Mouse (Mus musculus): Measurements from ENCODE around the gene Maz. TPM values are rescaled to one million over a fixed set of nuclear protein-coding genes. Genes with fewer than 3 reads are reported as not detected.

Gene Maz
- polyA plus RNA-seq, 1 experiment: 23.3 TPM

Other genes starting within 250 kb of the Maz start
- gene Tbx6, start 245.6 kb downstream of the Maz start, polyA plus RNA-seq (2012; ENCODE audit: insufficient read depth, insufficient read length, missing spikeins): not detected in 2 replicates
- 46.4 and 53.3 TPM in 2 replicates for gene Ppp4c, start 234.5 kb downstream of the Maz start, polyA plus RNA-seq (2012; ENCODE audit: insufficient read depth, insufficient read length, missing spikeins)
- 50.7 and 63.7 TPM in 2 replicates for gene Fam57b, start 229.4 kb downstream of the Maz start, polyA plus RNA-seq (2012; ENCODE audit: insufficient read depth, insufficient read length, missing spikeins)
- not detected in 2 replicates for gene 4930451I11Rik, start 195.4 kb downstream of the Maz start, polyA plus RNA-seq (2012; ENCODE audit: insufficient read depth, insufficient read length, missing spikeins)
- not detected in 2 replicates for gene Doc2a, start 179.6 kb downstream of the Maz start, polyA plus RNA-seq (2012; ENCODE audit: insufficient read depth, insufficient read length, missing spikeins)
- 6.1 and 7.4 TPM in 2 replicates for gene Hirip3, start 165.1 kb downstream of the Maz start, polyA plus RNA-seq (2012; ENCODE audit: insufficient read depth, insufficient read length, missing spikeins)
- gene Ino80e, start 164.7 kb downstream of the Maz start, polyA plus RNA-seq (2012; ENCODE audit: insufficient read depth, insufficient read length, missing spikeins): 16.4 and 27.1 TPM in 2 replicates
- gene Taok2, start 142.3 kb downstream of the Maz start, polyA plus RNA-seq (2012; ENCODE audit: insufficient read depth, insufficient read length, missing spikeins): 17.6 and 22.7 TPM in 2 replicates
- 41.9 and 45.2 TPM in 2 replicates for gene Tmem219, start 104.1 kb downstream of the Maz start, polyA plus RNA-seq (2012; ENCODE audit: insufficient read depth, insufficient read length, missing spikeins)
- gene Kctd13, start 98.2 kb downstream of the Maz start, polyA plus RNA-seq (2012; ENCODE audit: insufficient read depth, insufficient read length, missing spikeins): 8.8 and 10.9 TPM in 2 replicates
- not detected in 2 replicates for gene Asphd1, start 77.5 kb downstream of the Maz start, polyA plus RNA-seq (2012; ENCODE audit: insufficient read depth, insufficient read length, missing spikeins)
- gene Sez6l2, start 76.5 kb downstream of the Maz start, polyA plus RNA-seq (2012; ENCODE audit: insufficient read depth, insufficient read length, missing spikeins): 0.71 and 0.75 TPM in 2 replicates
- gene Cdipt, start 51.1 kb downstream of the Maz start, polyA plus RNA-seq (2012; ENCODE audit: insufficient read depth, insufficient read length, missing spikeins): 33.4 and 41.3 TPM in 2 replicates
- gene Cdiptos, start 50.9 kb downstream of the Maz start, polyA plus RNA-seq (2012; ENCODE audit: insufficient read depth, insufficient read length, missing spikeins): 2.0 and 2.3 TPM in 2 replicates
- gene Mvp, start 12.4 kb downstream of the Maz start, polyA plus RNA-seq (2012; ENCODE audit: insufficient read depth, insufficient read length, missing spikeins): 27.9 and 52.7 TPM in 2 replicates
- 14.1 TPM in 1 of 2 replicates, not detected in the other for gene Pagr1b, start 10.6 kb downstream of the Maz start, polyA plus RNA-seq (2012; ENCODE audit: insufficient read depth, insufficient read length, missing spikeins)
- 5.9 and 26.0 TPM in 2 replicates for gene Pagr1a, start 9.7 kb downstream of the Maz start, polyA plus RNA-seq (2012; ENCODE audit: insufficient read depth, insufficient read length, missing spikeins)
- 12.4 TPM in 1 of 2 replicates, not detected in the other for gene Gm42742, start 5.9 kb downstream of the Maz start, polyA plus RNA-seq (2012; ENCODE audit: insufficient read depth, insufficient read length, missing spikeins)
- 0.55 and 0.58 TPM in 2 replicates for gene Prrt2, start 5.8 kb downstream of the Maz start, polyA plus RNA-seq (2012; ENCODE audit: insufficient read depth, insufficient read length, missing spikeins)
- gene Kif22, start 15.4 kb upstream of the Maz start, polyA plus RNA-seq (2012; ENCODE audit: insufficient read depth, insufficient read length, missing spikeins): not detected in 2 replicates
- not detected in 2 replicates for gene Zg16, start 60.3 kb upstream of the Maz start, polyA plus RNA-seq (2012; ENCODE audit: insufficient read depth, insufficient read length, missing spikeins)
- gene AI467606, start 64.3 kb upstream of the Maz start, polyA plus RNA-seq (2012; ENCODE audit: insufficient read depth, insufficient read length, missing spikeins): 0.96 and 1.8 TPM in 2 replicates
- 0.75 and 1.5 TPM in 2 replicates for gene Qprt, start 95.2 kb upstream of the Maz start, polyA plus RNA-seq (2012; ENCODE audit: insufficient read depth, insufficient read length, missing spikeins)
- 0.44 TPM in 1 of 2 replicates, not detected in the other for gene Spn, start 110.8 kb upstream of the Maz start, polyA plus RNA-seq (2012; ENCODE audit: insufficient read depth, insufficient read length, missing spikeins)
- gene Cd2bp2, start 169.0 kb upstream of the Maz start, polyA plus RNA-seq (2012; ENCODE audit: insufficient read depth, insufficient read length, missing spikeins): 15.3 and 17.4 TPM in 2 replicates
- 9.8 and 12.8 TPM in 2 replicates for gene Tbc1d10b, start 181.4 kb upstream of the Maz start, polyA plus RNA-seq (2012; ENCODE audit: insufficient read depth, insufficient read length, missing spikeins)
- 335 and 418 TPM in 2 replicates for gene Mylpf, start 181.9 kb upstream of the Maz start, polyA plus RNA-seq (2012; ENCODE audit: insufficient read depth, insufficient read length, missing spikeins)
- gene Zfp553, start 206.0 kb upstream of the Maz start, polyA plus RNA-seq (2012; ENCODE audit: insufficient read depth, insufficient read length, missing spikeins): 3.3 and 3.4 TPM in 2 replicates
- gene Sept1, start 206.1 kb upstream of the Maz start, polyA plus RNA-seq (2012; ENCODE audit: insufficient read depth, insufficient read length, missing spikeins): 10.9 and 19.3 TPM in 2 replicates
- 7.1 and 14.4 TPM in 2 replicates for gene Zfp771, start 217.2 kb upstream of the Maz start, polyA plus RNA-seq (2012; ENCODE audit: insufficient read depth, insufficient read length, missing spikeins)
- 38.1 and 41.3 TPM in 2 replicates for gene Dctpp1, start 233.7 kb upstream of the Maz start, polyA plus RNA-seq (2012; ENCODE audit: insufficient read depth, insufficient read length, missing spikeins)
- gene Sephs2, start 247.0 kb upstream of the Maz start, polyA plus RNA-seq (2012; ENCODE audit: insufficient read depth, insufficient read length, missing spikeins): 125 and 144 TPM in 2 replicates

All from brown adipose tissue, adult 24 weeks (tissue).